Mouse (Mus musculus): ENCODE results near the gene Slc30a6. TPM values are rescaled to one million over a fixed set of nuclear protein-coding genes. Genes with fewer than 3 reads are reported as not detected.

The Slc30a6 gene
- polyA plus RNA-seq, 1 experiment: 27.0 TPM

GRCm38 (mm10) chr17:74396766-74397165 is 1.4 kb downstream of the Slc30a6 start:
- Histone ChIP-seq H3K27ac (ENCODE audit: insufficient read depth, low read depth, low read length) (no peak overlapping the region), H3K36me3 (ENCODE audit: control insufficient read depth, insufficient read depth, low read length) (no peaks in the 10 kb centered on the region), H3K4me1 (ENCODE audit: control insufficient read depth, insufficient read depth, low read length) (peaks cover 9% of the 10 kb centered on the region; the same call in 1 of the 2 replicates), H3K27me3 (replicated peaks; ENCODE audit: control insufficient read depth, insufficient read depth, low read length) (no peaks in the 10 kb centered on the region), H3K4me3 (ENCODE audit: insufficient read depth, low read depth, low read length) (no peak overlapping the region)
- no peak for TF ChIP-seq CTCF (conservative IDR thresholded peaks at IDR 0.05; ENCODE audit: insufficient read depth, insufficient read length, low read depth, low read length)
- no peak for TF ChIP-seq POLR2A (IDR thresholded peaks at IDR 0.05; ENCODE audit: low read depth, low read length)
- no peak for DNase-seq
- WGBS: 56% methylated on average over 4 of the region's 4 CpGs

DNA sequence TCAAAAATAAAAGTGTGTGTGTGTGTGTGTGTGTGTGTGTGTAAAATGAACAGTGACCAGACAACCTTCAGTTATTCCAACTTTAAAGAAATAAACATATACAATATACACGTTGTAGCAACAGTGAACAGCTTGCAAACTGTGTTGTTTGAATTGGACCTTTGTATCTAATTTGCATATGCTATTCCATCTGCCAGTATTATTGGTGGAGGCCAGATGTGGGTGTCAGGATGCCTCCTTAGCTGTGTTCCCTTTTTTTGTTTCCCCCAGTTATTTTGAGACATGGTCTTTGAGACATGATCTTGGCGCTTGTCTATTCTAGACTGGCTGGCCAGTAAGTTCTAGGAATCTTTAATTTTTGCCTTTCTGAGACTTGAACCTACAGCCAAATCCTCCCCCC is 1.8 kb downstream of the Slc30a6 start:
- Histone ChIP-seq H3K4me3 (ENCODE audit: insufficient read depth, low read depth, low read length) (no peak overlapping the region), H3K27ac (ENCODE audit: insufficient read depth, low read depth, low read length) (no peak overlapping the region), H3K27me3 (replicated peaks; ENCODE audit: control insufficient read depth, insufficient read depth, low read length) (no peaks in the 10 kb centered on the region), H3K4me1 (ENCODE audit: control insufficient read depth, insufficient read depth, low read length) (peaks cover 9% of the 10 kb centered on the region; the same call in 1 of the 2 replicates), H3K36me3 (ENCODE audit: control insufficient read depth, insufficient read depth, low read length) (no peaks in the 10 kb centered on the region)
- WGBS: 61% methylated on average over 2 of the region's 2 CpGs
- TF ChIP-seq CTCF (conservative IDR thresholded peaks at IDR 0.05; ENCODE audit: insufficient read depth, insufficient read length, low read depth, low read length): no peak
- no peak for TF ChIP-seq POLR2A (IDR thresholded peaks at IDR 0.05; ENCODE audit: low read depth, low read length)
- no peak for DNase-seq

DNA sequence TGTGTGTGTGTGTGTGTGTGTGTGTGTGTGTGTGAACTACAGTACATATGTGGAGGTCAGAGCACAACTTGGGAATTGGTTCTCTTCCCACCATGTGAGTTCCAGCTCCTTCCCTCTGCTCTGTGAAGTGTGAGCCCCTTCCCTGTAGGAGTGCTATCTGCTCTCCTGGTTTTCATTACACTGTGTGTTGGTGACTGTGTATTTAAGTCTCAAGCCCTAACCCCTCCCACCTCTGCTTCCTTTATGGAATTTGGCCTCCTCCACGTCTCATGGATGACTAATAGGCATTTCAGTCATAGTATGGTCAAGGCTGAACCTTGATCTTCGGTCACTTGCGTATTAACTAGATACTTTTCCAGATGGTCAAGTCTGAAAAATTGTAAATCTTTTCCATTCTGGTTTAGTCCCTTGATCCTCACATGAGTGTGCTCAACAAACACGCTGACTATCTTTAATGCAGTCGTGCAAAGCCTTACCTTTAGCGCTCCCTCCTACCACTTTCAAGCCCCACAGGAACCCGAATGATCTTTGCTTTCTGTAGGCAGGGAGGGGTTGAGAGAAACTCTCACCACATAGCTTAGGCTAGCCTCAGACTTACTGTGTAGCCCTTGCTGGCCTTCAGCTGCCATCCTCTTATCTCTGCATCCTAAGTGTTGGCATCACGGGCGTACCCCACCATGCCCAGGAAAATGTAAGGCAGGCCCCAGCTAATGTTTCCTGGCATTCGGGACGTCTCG is 7.2 kb downstream of the Slc30a6 start:
- TF ChIP-seq CTCF (conservative IDR thresholded peaks at IDR 0.05; ENCODE audit: insufficient read depth, insufficient read length, low read depth, low read length) (no peak), POLR2A (IDR thresholded peaks at IDR 0.05; ENCODE audit: low read depth, low read length) (no peak)
- Histone ChIP-seq H3K36me3 (ENCODE audit: control insufficient read depth, insufficient read depth, low read length) (peaks cover 1% of the 10 kb centered on the region; the same call in 1 of the 2 replicates), H3K27me3 (replicated peaks; ENCODE audit: control insufficient read depth, insufficient read depth, low read length) (no peaks in the 10 kb centered on the region), H3K4me1 (ENCODE audit: control insufficient read depth, insufficient read depth, low read length) (no peaks in the 10 kb centered on the region; the same call in 1 of the 2 replicates), H3K27ac (ENCODE audit: insufficient read depth, low read depth, low read length) (no peak overlapping the region), H3K4me3 (ENCODE audit: insufficient read depth, low read depth, low read length) (no peak overlapping the region)
- WGBS: 71% methylated on average over 12 of the region's 12 CpGs
- peak; percentile 18 for DNase-seq

- Histone ChIP-seq H3K27me3 (replicated peaks; ENCODE audit: control insufficient read depth, insufficient read depth, low read length) (no peaks in the 10 kb centered on the region), H3K4me3 (ENCODE audit: insufficient read depth, low read depth, low read length) (no peak overlapping the region), H3K36me3 (ENCODE audit: control insufficient read depth, insufficient read depth, low read length) (peaks cover 1% of the 10 kb centered on the region; the same call in 1 of the 2 replicates), H3K4me1 (ENCODE audit: control insufficient read depth, insufficient read depth, low read length) (no peaks in the 10 kb centered on the region; the same call in 1 of the 2 replicates), H3K27ac (ENCODE audit: insufficient read depth, low read depth, low read length) (no peak overlapping the region)
- WGBS: 84% methylated on average over 8 of the region's 8 CpGs
- TF ChIP-seq CTCF (conservative IDR thresholded peaks at IDR 0.05; ENCODE audit: insufficient read depth, insufficient read length, low read depth, low read length): no peak
- TF ChIP-seq POLR2A (IDR thresholded peaks at IDR 0.05; ENCODE audit: low read depth, low read length): no peak
- DNase-seq: no peak
Measured at GRCm38 (mm10) chr17:74406487-74406886, 11.1 kb downstream of the Slc30a6 start.

GRCm38 (mm10) chr17:74409722-74410121 is 14.3 kb downstream of the Slc30a6 start:
- TF ChIP-seq CTCF (conservative IDR thresholded peaks at IDR 0.05; ENCODE audit: insufficient read depth, insufficient read length, low read depth, low read length) (0 out of 2 replicates have a peak, but pooled peaks have one; percentile 9), POLR2A (IDR thresholded peaks at IDR 0.05; ENCODE audit: low read depth, low read length) (no peak)
- H3K4me1 ChIP-seq (ENCODE audit: control insufficient read depth, insufficient read depth, low read length): no peaks in the 10 kb centered on the region
- no peak overlapping the region for H3K4me3 ChIP-seq (ENCODE audit: insufficient read depth, low read depth, low read length)
- peaks cover 1% of the 10 kb centered on the region; the same call in 1 of the 2 replicates for H3K36me3 ChIP-seq (ENCODE audit: control insufficient read depth, insufficient read depth, low read length)
- no peak overlapping the region for H3K27ac ChIP-seq (ENCODE audit: insufficient read depth, low read depth, low read length)
- DNase-seq: no peak
- WGBS: 73% methylated on average over 4 of the region's 4 CpGs
- no peaks in the 10 kb centered on the region for H3K27me3 ChIP-seq (replicated peaks; ENCODE audit: control insufficient read depth, insufficient read depth, low read length)

DNA sequence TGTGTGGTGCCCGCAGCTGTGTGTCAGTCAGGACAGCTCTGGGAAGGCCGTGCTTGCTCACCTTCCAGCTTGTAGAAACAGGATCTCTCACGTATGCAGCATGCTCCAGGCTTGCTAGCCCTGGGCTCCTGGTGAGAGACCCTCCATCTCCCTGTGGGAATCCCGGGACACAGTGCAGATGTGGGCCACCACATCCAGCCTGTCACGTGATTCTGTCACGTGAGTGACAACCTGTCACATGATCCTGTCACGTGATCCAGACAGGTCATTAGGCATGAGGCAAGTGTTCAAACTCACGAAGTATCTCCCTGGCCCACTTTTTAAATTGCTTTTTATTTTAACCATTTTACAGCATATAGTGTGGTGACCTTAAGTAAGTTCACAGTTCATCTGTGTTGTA is 17.9 kb downstream of the Slc30a6 start:
- no peaks in the 10 kb centered on the region for H3K27me3 ChIP-seq (replicated peaks; ENCODE audit: control insufficient read depth, insufficient read depth, low read length)
- H3K4me3 ChIP-seq (ENCODE audit: insufficient read depth, low read depth, low read length): no peak overlapping the region
- H3K36me3 ChIP-seq (ENCODE audit: control insufficient read depth, insufficient read depth, low read length): peaks cover 3% of the 10 kb centered on the region
- no peak overlapping the region for H3K27ac ChIP-seq (ENCODE audit: insufficient read depth, low read depth, low read length)
- no peak for DNase-seq
- TF ChIP-seq POLR2A (IDR thresholded peaks at IDR 0.05; ENCODE audit: low read depth, low read length) (no peak), CTCF (conservative IDR thresholded peaks at IDR 0.05; ENCODE audit: insufficient read depth, insufficient read length, low read depth, low read length) (no peak)
- 84% methylated on average over 8 of the region's 8 CpGs for WGBS
- H3K4me1 ChIP-seq (ENCODE audit: control insufficient read depth, insufficient read depth, low read length): no peaks in the 10 kb centered on the region

DNA sequence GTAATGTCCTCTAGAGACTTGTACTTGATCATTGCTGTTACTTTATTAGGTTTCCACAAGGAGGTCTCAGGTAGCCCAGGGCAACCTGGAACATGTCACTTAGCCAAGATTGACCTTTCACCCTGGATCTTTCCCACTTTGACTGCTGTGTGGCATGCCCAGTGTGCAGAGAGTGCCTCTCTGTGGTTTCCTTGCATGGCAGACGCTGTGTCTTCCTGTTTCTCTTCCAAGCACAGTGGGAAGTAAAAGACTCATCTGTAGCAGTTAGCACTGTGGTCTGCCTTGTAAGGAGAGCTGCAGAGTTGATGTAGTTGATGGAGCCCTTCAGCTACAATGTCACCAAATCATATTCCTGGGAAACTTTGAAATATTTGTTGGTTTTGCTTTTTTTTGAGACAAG is 19.3 kb downstream of the Slc30a6 start:
- 78% methylated on average over 1 of the region's 1 CpGs for WGBS
- Histone ChIP-seq H3K27ac (ENCODE audit: insufficient read depth, low read depth, low read length) (no peak overlapping the region), H3K36me3 (ENCODE audit: control insufficient read depth, insufficient read depth, low read length) (peaks cover 5% of the 10 kb centered on the region), H3K27me3 (replicated peaks; ENCODE audit: control insufficient read depth, insufficient read depth, low read length) (no peaks in the 10 kb centered on the region), H3K4me1 (ENCODE audit: control insufficient read depth, insufficient read depth, low read length) (no peaks in the 10 kb centered on the region), H3K4me3 (ENCODE audit: insufficient read depth, low read depth, low read length) (no peak overlapping the region)
- TF ChIP-seq CTCF (conservative IDR thresholded peaks at IDR 0.05; ENCODE audit: insufficient read depth, insufficient read length, low read depth, low read length): no peak
- TF ChIP-seq POLR2A (IDR thresholded peaks at IDR 0.05; ENCODE audit: low read depth, low read length): no peak
- no peak for DNase-seq
